Mouse (Mus musculus) ES-Bruce4 (cell line): ENCODE data around the gene Fbxo7. TPM values are rescaled to one million over a fixed set of nuclear protein-coding genes. Genes with fewer than 3 reads are reported as not detected.

Experiments
- H3K27ac ChIP-seq: 2 replicates; pipeline ENCODE4 v1.5.1; 2012; ENCODE audit warnings: low read length, inconsistent platforms; ENCODE audit not compliant: insufficient read depth
- H3K27me3 ChIP-seq: 2 replicates; pipeline ENCODE4 v1.6.1; 2012; ENCODE audit warnings: mild to moderate bottlenecking, low read length, inconsistent platforms; ENCODE audit not compliant: control insufficient read depth, poor library complexity, insufficient read depth, severe bottlenecking
- H3K36me3 ChIP-seq: 2 replicates; pipeline ENCODE4 v1.6.1; 2012; ENCODE audit warnings: inconsistent platforms, mild to moderate bottlenecking, low read length, moderate library complexity; ENCODE audit not compliant: control insufficient read depth, poor library complexity, insufficient read depth, severe bottlenecking
- H3K4me1 ChIP-seq: one replicate; pipeline ENCODE4 v1.8.1; 2011; ENCODE audit warnings: low read length; ENCODE audit not compliant: control insufficient read depth, insufficient read depth
- H3K4me3 ChIP-seq: 2 replicates; pipeline ENCODE4 v1.5.1; 2011; ENCODE audit warnings: low read depth, mild to moderate bottlenecking, low read length
- H3K9ac ChIP-seq: 2 replicates; pipeline ENCODE4 v1.6.1; 2012; ENCODE audit warnings: low read depth, mild to moderate bottlenecking, inconsistent platforms; ENCODE audit not compliant: poor library complexity, severe bottlenecking
- H3K9me3 ChIP-seq: replicated peaks from 2 replicates; pipeline ENCODE4 v1.6.1; 2012; ENCODE audit warnings: mild to moderate bottlenecking, low read length, inconsistent platforms; ENCODE audit not compliant: control insufficient read depth, poor library complexity, insufficient read depth, severe bottlenecking
- CTCF ChIP-seq: IDR thresholded peaks from one replicate; pipeline ENCODE4 v1.8.1; 2011; ENCODE audit warnings: low read depth, low read length
- EP300 ChIP-seq: IDR thresholded peaks from 2 replicates; pipeline ENCODE4 v1.6.1; 2011; ENCODE audit warnings: low read depth, low read length; ENCODE audit not compliant: insufficient read depth
- POLR2A ChIP-seq: IDR thresholded peaks from one replicate; pipeline ENCODE4 v1.8.1; 2011; ENCODE audit warnings: low read length; ENCODE audit not compliant: insufficient read depth
- polyA plus RNA-seq: library from polyadenylated mRNA; stranded (reverse); fragments of >200 nt; gene quantifications from 2 replicates; pipeline ENCODE4 v1.2.4, GENCODE M21; 2011; ENCODE audit warnings: low read depth; ENCODE audit not compliant: missing spikeins, insufficient read depth, insufficient read length

Gene Fbxo7
- polyA plus RNA-seq, 1 experiment, result 20.5 TPM

- H3K9me3 ChIP-seq, result no peaks in the 10 kb centered on the region
- no peaks in the 10 kb centered on the region for H3K4me1 ChIP-seq
- H3K4me3 ChIP-seq, result no peak overlapping the region
- H3K9ac ChIP-seq, result no peak overlapping the region
- TF ChIP-seq POLR2A, result no peak
- TF ChIP-seq EP300, result no peak
- no peak for TF ChIP-seq CTCF
- H3K36me3 ChIP-seq, result peaks cover 13% of the 10 kb centered on the region
- no peak overlapping the region for H3K27ac ChIP-seq
- H3K27me3 ChIP-seq, result no peaks in the 10 kb centered on the region
Measured at GRCm38 (mm10) chr10:86047786-86048185, 26.0 kb downstream of the Fbxo7 start.

- Histone ChIP-seq H3K9ac (no peak overlapping the region), H3K27ac (no peak overlapping the region), H3K4me3 (no peak overlapping the region), H3K27me3 (no peaks in the 10 kb centered on the region), H3K4me1 (no peaks in the 10 kb centered on the region), H3K9me3 (no peaks in the 10 kb centered on the region), H3K36me3 (peaks cover 8% of the 10 kb centered on the region; the same call in 1 of the 2 replicates)
- TF ChIP-seq EP300 (no peak), POLR2A (no peak), CTCF (no peak)
Measured at GRCm38 (mm10) chr10:86050522-86050921, 28.8 kb downstream of the Fbxo7 start.

- Histone ChIP-seq H3K36me3 (peaks cover 3% of the 10 kb centered on the region; the same call in 1 of the 2 replicates), H3K9me3 (no peaks in the 10 kb centered on the region), H3K9ac (no peak overlapping the region), H3K4me3 (no peak overlapping the region), H3K27me3 (no peaks in the 10 kb centered on the region), H3K4me1 (no peaks in the 10 kb centered on the region), H3K27ac (no peak overlapping the region)
- TF ChIP-seq CTCF, result no peak
- no peak for TF ChIP-seq POLR2A
- TF ChIP-seq EP300, result no peak
Measured at GRCm38 (mm10) chr10:86052818-86053522, 31.2 kb downstream of the Fbxo7 start.

GRCm38 (mm10) chr10:86056297-86056903 is 34.6 kb downstream of the Fbxo7 start:
- Histone ChIP-seq H3K9ac (no peak overlapping the region), H3K4me1 (no peaks in the 10 kb centered on the region), H3K36me3 (no peaks in the 10 kb centered on the region), H3K27me3 (no peaks in the 10 kb centered on the region), H3K4me3 (no peak overlapping the region), H3K27ac (no peak overlapping the region), H3K9me3 (no peaks in the 10 kb centered on the region)
- TF ChIP-seq POLR2A, result no peak
- TF ChIP-seq CTCF, result peak; percentile 42
- TF ChIP-seq EP300, result no peak

- TF ChIP-seq EP300 (no peak), CTCF (no peak)
- Histone ChIP-seq H3K4me3 (no peak overlapping the region), H3K36me3 (no peaks in the 10 kb centered on the region), H3K4me1 (no peaks in the 10 kb centered on the region), H3K9ac (no peak overlapping the region), H3K9me3 (no peaks in the 10 kb centered on the region), H3K27me3 (no peaks in the 10 kb centered on the region), H3K27ac (no peak overlapping the region)
Measured at GRCm38 (mm10) chr10:86057286-86057685, 35.5 kb downstream of the Fbxo7 start.

GRCm38 (mm10) chr10:86057712-86058111 is 35.9 kb downstream of the Fbxo7 start:
- H3K4me1 ChIP-seq, result no peaks in the 10 kb centered on the region
- no peaks in the 10 kb centered on the region for H3K27me3 ChIP-seq
- no peak overlapping the region for H3K4me3 ChIP-seq
- no peaks in the 10 kb centered on the region for H3K36me3 ChIP-seq
- H3K27ac ChIP-seq, result no peak overlapping the region
- no peaks in the 10 kb centered on the region for H3K9me3 ChIP-seq
- no peak for TF ChIP-seq CTCF
- no peak for TF ChIP-seq EP300
- TF ChIP-seq POLR2A, result no peak
- H3K9ac ChIP-seq, result no peak overlapping the region
